Mouse (Mus musculus): Measurements from ENCODE around the gene Btaf1.
A peak's percentile ranks its signal among the peaks of the same experiment; 100 is the strongest.

Gene Btaf1

DNA sequence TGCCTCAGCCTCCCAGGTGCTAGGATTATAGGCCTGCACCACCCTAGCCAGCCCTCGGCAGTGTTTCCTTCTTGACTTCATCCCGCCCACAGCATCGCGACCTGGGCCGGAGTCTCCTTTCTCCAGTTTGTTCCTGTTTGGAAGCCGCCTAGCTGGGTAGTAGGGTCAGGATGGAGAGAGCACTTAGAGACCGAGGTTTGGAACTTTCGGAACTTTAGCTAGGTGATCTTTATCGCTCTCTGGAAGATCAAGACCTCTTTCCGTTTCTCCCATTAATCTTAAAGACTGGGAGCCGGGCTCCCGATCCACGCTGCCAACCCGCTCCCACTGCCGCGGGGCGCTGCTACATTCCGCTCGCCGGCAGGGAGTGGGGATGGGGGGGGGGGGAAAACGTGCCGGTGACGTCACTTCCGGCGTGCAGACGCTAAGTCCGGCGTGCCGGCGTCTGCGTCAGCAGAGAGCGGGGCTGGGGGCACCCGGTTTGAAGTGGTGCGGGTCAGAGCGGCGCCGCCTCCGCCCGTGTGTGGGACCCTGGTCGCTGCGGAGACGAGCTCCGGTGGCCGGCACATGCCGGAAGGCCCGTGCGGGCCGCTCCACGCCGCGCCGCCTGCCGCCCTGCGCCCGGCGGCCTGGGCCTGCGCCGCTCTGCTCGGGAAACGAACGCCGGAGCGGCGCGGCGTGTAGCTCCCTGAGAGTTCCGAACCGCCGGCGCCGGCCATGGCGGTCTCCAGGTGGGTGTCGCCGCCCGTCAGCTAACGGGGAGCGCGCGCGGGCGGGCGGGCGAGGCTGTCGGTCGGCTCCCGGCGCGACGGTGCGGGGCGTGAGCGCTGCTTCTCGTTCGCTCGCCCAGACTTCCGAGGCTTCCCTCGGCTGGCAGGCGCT, at the start of gene Btaf1:
Btaf1 (plus strand) TSS at position 409 of the 882 bp plus-strand sequence.
- peak; percentile 97 for DNase-seq (ENCODE audit: low read depth)

DNA sequence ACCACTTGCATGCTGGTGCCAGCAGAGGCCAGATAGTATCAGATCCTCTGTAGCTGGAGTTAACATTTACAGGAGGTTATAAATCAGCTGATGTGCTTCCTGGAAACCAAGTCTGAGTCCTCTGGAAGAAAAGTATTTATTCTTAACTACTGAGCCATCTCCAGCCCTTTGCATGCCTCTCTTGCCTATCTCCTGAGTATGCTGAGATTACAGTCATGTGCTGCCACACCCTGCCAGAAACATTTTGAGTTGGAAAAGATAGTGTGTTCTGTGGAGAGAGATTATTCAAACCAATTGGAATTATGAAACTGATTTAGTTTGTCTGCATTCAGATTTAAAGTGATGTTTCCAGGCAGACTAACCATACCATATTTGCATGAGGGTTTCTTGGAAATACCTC, 48.5 kb upstream of the Btaf1 start:
- peak; percentile 10 for DNase-seq (ENCODE audit: low read depth)

DNA sequence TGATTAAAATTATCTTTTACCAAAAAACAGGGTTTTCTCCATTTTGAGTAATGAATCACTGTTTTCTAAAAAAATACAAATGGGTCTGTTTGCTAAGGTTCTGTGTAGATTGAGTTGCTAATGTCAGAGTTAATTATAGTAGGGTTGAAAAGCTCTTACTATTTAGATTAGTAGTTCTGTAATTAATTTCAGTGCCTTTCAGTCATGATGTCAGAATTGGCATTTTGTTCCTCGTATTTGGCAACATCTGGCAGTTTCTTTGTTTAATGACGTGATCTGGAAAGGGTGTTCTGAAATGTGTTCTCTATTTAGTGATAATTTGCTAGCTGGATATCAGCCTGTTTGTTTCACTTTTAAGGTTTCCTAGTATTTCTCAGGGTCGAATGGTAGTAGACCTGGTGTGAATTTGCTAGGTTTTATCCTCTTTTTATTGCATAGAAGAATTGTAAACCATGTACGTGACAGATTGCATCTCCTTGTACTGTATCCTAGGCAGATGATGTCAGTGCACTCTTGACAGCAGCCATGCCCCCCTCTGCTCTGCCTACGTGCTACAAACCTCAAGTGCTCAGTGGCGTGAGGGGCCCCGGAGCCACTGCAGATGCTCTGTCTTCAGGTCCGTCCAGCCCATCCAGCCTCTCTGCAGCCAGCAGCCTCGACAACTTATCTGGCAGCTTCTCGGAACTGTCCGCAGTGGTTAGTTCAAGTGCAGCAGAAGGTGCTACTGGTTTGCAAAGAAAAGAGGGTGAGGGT, 47.0 kb upstream of the Btaf1 start:
- peak; percentile 37 for DNase-seq (ENCODE audit: low read depth)

DNA sequence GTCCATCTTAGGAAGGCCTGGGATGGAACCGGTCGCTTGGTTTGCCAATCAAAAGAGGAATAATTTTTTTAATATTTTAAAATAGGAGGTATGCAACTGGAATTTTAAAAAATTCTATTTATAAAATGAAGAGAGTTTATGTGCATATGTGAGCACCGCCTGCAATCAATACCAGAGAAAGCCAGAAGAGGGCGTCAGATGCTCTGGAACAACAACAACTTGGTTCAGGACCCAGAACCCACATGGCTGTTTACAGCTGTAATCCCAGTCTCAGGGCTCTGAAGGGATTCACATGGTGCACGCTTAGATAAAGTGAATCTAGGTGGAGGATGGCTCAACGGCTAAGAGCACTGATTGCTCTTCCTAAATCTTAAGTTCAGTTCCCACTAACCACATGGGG, 42.8 kb upstream of the Btaf1 start:
- DNase-seq (ENCODE audit: low read depth), result peak; percentile 67

DNA sequence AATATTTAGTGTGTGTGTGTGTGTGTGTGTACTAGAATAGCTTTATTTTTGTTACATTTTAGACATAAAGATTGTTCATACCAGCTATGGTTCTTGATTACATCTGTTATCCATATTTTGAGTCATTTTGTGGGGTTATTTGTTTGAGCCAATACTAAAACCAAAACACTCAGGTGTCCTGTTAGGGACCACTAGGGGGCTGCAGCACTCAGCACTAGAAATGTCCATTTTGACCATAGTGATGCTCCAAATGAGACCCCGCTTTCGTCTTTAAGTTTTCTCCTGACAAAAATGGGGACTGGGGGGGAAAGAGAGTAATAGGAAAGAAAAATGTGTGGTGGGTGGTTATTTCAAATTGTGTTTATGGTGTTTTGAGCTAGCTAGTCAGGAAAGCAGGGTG, 39.6 kb upstream of the Btaf1 start:
- DNase-seq (ENCODE audit: low read depth), result peak; percentile 56

DNA sequence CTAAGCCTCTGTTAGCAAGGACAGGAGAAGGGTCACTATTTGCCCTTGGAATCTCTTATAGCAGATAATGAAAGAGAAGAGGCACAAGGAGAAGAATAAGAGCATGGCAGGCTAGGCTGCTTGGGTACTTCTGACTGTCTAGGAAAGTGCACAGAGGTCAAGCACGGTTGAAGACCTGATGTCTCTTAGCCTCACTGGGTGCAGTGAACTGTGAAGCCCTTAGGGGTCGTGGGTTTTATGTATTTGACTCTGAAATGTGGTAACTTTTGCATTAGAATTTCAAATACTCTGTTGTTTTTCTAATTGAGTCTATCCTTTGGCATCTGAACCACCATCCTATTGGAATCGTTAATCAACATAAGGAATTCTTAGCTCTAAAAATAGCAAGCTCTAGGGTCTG, 38.2 kb upstream of the Btaf1 start:
- DNase-seq (ENCODE audit: low read depth), result no peak

DNA sequence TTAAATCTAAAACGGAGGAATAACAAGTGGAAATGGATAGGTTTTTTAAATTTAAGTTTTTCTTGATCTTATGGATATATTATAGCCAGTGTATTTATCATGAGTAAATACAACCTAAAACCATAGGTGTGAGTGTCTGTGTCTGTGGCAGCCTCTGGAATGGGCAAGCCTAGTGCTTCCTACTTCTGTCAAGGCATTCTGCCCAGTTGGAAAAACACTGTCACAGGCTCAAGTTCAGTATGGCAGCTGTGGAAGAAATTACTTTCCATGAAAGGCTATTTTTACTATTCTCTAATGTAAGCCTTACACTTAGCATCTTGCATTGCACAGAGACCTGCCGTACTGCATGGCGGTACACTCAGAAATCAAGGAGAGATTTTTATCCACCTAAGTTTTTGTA, 34.1 kb upstream of the Btaf1 start:
- DNase-seq (ENCODE audit: low read depth), result no peak

DNA sequence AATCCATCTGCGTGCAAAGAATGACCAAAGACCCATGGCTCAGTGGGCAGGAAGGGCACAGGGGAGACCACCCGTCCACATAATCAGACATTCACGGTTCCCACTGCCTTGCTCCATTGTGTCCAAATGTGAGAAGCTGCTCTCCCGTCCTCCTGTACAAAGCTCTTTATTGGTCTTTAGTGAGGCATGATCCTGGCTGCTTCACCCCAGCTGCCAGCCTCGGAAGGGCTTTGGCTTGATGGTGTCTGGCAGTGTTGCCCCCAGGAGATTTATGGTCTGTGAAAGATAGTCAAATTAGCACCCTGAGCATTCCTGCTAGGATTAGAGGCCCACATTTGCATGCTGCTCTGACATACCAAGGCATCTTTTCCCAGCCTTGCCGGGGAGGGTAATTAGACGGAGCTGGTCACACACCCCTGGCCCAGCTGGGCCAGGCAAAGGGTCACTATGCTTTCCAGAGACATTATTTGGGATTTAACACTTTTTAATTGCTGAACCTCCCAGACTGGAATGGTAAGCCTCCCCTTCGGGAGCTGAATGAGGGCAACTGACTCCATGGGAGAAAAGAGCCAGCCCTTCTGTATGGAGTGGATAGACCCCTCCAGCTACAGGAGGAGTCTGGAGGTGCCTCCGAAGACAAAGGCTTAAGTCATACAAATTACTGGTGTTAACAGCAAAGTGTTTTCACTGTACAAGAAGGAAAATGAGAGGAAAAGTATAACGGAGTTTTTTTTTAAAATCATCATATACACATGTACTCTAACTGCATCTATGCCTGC, 28.9 kb upstream of the Btaf1 start:
- DNase-seq (ENCODE audit: low read depth), result no peak

DNA sequence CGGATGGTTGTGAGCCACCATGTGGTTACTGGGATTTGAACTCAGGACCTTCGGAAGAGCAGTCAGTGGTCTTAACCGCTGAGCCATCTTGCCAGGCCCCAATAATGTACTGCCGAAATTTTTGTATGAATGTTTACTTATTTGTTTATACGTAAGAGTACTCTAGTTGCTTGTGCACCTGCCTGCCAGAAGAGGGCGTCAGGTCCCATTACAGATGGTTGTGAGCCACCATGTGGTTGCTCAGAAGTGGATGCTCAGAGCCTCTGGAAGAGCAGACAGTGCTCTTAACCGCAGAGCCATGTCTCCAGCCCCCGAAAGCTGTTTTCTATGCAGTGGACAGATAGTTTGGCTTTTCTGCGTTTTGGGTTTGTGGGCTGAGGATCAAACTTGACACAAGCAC, 28.1 kb upstream of the Btaf1 start:
- peak; percentile 45 for DNase-seq (ENCODE audit: low read depth)

DNA sequence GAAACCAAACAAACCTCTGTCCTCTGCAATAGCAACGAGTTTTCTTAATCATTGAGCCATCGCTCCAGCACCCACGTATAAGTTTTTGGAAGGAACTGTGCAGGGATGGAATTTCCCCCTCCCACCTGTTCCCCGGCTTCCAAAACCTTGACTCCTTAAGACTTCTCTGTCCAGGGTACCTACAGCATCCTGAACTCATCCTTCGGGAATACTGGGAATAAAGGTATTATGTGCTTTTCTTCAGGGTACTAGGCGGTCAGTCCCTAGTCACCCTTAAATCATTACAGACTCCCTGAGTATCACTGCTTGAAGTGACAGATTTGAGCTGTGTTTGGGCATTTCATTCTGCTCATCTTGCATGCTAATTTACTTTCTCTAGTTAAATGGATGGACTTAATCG, 22.5 kb upstream of the Btaf1 start:
- no peak for DNase-seq (ENCODE audit: low read depth)

DNA sequence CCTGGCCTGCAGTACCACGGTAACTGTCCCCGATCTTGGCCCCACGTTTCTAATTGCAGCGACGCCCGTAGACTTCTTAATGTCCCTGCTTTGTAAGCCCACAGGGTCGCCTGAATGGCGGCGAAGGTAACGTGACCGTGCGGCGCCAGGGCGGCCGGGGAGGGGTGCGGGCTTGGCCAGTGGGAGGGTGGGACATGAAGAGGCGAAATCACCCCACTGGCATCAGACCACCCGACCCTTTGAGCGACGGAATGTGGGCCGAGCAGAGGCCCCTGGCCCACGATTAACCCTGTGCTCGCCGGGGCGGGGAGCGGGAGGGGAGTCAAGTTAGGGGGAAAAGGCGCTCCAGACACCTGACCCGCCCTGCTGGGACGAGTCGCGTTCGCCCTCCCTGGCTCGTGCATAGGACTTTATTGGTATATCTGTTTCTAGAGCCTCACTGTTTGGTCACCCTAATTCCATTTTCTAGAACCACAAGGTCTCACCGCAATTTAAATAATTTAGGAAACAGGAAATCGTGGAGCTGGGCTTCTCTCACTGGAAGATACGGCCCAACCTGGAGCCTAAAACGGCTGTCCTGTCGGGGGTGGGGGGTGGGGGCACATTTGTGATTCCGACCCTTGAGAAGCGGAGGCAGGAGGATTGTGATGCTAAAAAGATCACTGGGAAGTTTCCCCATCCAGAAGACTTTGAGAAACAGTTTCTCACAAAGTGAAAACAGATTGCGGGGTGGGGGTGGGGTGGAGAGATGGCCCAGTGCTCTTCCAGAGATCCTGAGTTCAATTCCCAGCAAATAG, 21.5 kb upstream of the Btaf1 start:
- no peak for DNase-seq (ENCODE audit: low read depth)

DNA sequence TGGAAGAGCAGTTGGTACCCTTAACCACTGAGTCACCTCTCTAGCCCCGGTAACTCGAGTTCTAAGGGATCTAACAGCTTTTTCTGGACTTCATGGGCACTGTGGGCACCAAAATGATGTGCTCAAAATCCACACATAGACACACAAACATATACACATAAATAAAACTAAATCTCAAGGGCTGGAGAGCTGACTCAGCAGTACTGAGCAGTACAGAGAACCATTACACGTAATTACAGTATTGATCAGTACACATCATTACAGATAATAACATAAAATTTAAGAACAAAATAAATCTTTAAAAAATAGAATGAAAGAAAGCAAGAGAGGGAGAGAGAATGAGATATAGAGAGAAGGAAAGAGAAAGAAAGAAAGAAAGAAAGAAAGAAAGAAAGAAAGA, 16.7 kb upstream of the Btaf1 start:
- DNase-seq (ENCODE audit: low read depth), result no peak

DNA sequence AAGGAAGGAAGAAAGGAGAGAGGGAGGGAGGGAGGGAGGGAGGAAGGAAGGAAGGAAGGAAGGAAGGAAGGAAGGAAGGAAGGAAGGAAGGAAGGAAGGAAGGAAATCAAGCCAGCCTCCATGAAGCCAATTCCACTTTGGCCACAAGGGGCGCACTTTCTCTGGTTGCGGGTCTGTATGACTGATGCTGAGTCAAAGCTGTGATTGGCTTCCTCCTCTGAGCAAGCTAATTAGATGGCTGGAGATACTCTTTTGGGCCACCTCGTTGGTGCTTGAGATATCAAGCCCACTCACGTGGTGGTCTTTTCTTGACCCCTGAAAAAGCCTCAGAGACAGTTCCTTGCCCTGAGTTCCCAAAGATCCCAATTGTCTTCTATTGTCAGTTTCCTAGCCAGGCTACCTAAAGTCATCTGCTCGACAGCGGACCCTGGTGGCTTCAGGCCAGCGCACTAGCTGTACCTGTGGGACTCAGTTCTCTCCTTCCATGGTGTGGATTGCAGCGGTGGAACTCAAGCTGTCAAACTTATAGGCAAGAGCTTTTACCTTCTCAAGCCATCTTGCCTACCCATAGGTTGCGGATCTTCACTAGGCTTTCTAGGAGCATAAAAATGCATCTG, 16.1 kb upstream of the Btaf1 start:
- DNase-seq (ENCODE audit: low read depth), result peak; percentile 84

DNA sequence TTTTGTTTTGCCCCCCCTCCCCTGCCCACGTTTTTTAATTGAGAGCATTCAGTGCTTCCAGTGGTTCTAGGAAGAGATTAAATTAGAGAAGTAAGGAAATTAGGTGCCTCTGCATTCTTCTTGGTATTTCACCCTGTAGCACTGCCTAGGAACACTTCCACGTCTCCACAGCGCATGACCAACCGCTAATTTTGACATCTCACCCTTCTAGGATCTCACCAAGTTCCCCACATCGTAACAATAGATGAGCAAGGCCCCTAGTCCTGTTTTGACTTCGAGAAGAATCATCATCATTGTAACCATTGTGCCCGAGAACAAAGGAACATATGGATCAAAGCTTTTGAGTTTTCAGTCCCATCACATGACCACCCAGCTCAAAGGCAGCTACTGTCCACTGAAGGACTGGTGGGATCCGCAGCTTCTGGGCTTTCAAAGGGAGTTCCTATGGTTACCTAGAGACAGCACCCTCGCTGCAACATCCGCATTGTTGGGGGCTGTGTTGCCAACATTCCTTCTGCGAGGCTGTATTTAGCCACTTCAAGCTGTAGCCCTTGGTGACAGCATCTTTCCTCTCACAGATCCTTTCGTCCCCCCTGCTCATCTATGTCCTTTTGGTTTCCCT, 15.3 kb upstream of the Btaf1 start:
- DNase-seq (ENCODE audit: low read depth), result no peak

DNA sequence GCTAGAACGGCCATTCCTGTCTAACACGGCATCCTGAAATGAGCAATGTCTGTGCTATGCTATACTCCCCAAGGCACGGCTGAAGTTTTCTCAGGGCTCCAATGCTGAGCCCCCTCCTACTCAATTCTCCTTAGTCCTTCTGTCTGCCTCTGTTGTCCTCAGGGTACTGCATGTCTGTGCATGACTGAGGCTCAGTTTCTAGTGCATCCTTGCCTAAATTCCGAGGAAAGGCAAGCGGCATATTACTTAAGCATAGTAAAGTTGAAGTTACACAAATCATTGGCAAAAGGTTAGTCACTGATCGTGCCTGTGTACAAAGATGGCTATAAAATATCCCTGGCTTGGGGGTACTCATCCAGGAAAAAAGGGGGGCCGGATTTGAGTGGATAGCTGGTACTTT, 12.8 kb upstream of the Btaf1 start:
- no peak for DNase-seq (ENCODE audit: low read depth)

DNA sequence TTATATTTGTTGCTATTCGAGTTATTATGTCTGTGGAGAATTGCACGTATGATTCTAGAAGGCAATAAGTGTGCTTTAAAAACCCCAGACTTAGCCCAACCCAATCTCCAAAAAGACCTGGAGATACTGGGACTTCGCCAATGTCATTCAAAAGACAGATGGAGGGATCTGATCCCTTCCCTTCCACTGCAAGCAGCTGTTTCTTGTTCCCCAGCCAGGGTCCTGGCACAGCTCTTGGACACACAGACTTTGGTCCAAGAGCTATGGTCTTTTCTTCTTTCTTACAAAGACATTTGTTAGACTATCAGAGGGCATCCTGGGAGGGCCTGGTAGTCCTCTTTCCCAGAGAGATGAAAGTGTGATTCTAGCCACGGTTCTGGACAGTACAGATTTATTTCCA, 9.7 kb upstream of the Btaf1 start:
- DNase-seq (ENCODE audit: low read depth), result no peak

DNA sequence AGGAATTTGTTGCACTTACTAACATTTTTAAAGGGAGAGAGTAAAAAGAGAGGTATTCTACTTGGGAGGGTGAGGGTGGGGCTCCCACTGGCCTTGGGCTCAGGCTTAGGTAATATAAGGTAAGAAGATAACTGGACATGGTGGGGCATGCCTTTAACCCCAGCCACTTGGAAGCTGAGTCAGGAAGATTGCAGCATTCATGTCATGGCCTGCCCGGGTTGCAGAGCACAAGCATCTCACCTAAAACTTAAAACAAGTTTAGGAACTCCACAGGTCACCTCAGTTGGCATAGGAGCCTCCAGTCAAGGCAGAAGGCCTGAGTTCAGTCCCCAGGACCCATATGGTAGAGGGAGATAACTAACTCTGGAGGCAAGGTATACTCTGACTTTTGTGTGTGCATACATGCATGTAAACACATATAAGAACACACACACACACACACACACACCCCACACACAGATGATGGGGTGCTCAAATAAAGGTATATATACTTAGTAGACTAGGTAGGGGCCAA, 8.9 kb upstream of the Btaf1 start:
- no peak for DNase-seq (ENCODE audit: low read depth)

DNA sequence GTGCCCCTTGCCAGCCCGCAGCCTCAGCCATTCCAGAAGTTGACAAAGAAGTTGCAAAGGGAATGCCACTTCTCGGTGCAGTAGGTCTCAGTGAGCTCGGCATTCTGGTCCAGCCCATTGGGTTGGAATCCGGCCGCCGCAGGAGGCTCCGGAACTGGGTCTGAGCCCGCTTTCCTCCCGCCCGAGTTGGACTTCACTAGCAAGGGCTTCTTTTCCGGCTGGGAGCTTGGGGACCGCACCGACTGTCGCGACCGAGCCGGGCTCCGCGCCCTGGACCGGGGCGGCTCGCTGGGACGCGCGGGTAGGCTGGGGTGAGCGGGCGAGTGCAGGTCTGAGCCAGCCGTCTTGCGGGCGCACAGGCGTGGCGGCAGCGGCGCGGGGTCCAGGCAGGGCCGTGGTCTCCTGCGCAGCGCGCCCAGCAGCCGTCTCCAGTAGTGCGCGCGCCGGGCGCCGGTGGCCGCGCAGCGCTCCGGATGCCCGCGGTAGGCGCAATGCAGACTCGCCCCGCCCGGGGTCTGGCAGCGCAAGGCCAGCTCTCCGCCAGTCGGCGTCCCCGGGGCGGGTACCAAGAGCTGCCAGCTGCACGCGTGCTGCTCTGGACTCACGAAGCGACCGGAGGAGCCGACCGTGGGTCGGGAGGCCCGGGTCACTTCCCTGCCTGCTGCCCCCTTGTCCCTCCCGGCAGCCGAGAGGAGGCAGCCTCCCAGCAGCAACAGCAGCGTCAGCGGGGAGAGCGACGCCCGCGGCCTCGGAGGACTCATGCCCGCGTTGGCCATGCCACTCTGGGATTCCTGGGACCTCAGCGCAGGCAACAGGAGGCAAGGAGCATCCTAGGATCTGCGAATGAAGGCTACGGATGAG, 7.2 kb upstream of the Btaf1 start:
- peak; percentile 87 for DNase-seq (ENCODE audit: low read depth)

DNA sequence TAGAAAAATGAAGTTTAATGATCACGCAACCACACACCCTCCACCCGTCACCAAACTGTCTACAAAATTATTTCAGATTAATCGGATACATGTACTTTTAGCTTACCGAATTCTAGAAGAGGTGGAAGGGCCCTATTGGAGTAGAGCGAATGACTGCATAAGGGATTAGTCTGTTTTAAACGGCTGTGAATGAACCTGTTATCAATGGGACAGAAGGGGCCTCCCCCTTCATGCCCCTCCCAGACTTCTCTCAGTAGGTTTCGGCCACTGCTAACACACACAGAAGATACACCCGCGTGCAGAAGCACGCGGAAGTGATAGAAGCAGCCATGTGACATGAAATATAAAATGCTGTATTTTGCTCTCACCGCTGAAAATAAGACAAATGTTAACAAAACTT, 6.4 kb upstream of the Btaf1 start, which contains the start of gene Fgfbp3:
Fgfbp3 (minus strand) TSS at position 150 of the 400 bp plus-strand sequence.
- DNase-seq (ENCODE audit: low read depth), result peak; percentile 44

DNA sequence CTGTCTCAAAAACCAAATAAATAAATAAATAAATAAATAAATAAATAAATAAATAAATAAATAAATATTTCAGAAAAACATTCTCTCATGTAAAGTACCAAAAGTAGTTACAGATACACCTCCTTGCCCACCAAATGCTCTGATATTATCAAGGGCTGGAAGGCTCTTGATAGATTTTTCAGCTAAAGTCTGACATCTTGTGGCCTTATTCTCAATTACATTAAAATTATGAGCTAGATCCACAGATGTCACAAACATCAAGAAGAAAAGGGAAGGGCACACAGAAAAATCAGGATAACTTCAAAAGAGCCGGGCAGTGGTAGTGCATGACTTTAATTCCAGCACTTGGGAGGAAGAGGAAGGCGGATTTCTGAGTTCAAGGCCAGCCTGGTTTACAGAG, 3.9 kb upstream of the Btaf1 start:
- DNase-seq (ENCODE audit: low read depth), result peak; percentile 77

Data from NIH3T3 (cell line).